Mouse (Mus musculus) adrenal gland, postnatal 4 days (tissue): ENCODE measurements around the gene Cpt1b. TPM values are rescaled to one million over a fixed set of nuclear protein-coding genes. Genes with fewer than 3 reads are reported as not detected.

Experiments used
- DNase-seq, 2 experiments: peaks; one replicate each; pipeline ENCODE4 v3.0.0; 2021 to 2022; ENCODE audit warnings: low spot score in 2 of 2, mixed read lengths in 2 of 2
- long read RNA-seq, 2 experiments: library from polyadenylated mRNA; stranded (forward); transcript quantifications; one replicate each; pipeline ENCODE4 v2.0.0; 2021
- total RNA-seq, 2 experiments: library from RNA; stranded (reverse); gene quantifications; 2 replicates each; pipeline ENCODE4 v1.2.3; 2021

Gene Cpt1b
- total RNA-seq: 100 to 1,000 TPM in 1 of 2 experiments, 10 to 100 TPM in 1; 95.7 to 128 TPM
- long read RNA-seq, experiment 1, transcript Cpt1b-201 (19 exons, 2,895 nt): major isoform, 49 of 70 reads
- long read RNA-seq, experiment 1, partial matches to known transcripts: 15 of 70 reads
- long read RNA-seq, experiment 1, other reads (novel, unspliced or antisense): 6 of 70 reads
- long read RNA-seq, experiment 2, transcript Cpt1b-201 (19 exons, 2,895 nt): major isoform, 73 of 97 reads
- long read RNA-seq, experiment 2, partial matches to known transcripts: 14 of 97 reads
- long read RNA-seq, experiment 2, other reads (novel, unspliced or antisense): 10 of 97 reads

DNA sequence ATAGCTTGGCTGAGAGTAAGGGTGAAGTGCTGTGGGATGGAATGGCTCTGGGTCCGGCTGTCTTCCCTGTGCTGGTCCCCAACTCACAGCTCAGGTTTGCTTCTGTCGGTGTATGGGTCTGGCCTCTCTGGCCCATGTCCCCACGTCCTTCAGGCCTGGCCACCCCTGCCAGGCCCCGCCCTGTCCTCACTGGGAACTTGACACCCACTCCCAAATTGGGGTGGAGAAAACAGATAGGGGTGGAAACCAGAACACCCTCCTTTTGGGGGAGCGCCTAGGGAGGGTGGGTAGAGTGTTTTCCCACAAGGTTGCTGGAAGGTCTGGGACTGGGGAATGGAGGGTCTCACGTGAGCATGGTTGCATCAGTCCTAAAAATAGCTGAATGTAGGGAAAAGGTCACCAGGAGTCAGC, at the start of gene Cpt1b:
TSS of gene Cpt1b (minus strand) at position 153 of the 411 bp plus-strand sequence.
- DNase-seq: no peak

DNA sequence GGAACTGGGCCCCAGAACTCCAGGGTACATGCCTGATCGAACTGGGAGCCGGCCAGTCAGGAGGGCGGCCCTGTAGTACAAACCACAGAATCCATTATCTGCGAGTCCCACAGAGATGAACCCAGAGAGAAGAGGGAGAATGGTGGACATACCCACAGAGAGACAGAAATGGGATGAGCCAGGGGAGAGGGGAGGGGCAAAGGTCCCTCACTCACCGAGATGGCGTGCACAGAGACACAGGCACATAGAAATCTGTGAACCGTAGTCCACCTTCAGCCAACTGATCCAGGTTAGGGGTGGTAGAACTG, 49.6 kb upstream of the Cpt1b start:
- no peak for DNase-seq

DNA sequence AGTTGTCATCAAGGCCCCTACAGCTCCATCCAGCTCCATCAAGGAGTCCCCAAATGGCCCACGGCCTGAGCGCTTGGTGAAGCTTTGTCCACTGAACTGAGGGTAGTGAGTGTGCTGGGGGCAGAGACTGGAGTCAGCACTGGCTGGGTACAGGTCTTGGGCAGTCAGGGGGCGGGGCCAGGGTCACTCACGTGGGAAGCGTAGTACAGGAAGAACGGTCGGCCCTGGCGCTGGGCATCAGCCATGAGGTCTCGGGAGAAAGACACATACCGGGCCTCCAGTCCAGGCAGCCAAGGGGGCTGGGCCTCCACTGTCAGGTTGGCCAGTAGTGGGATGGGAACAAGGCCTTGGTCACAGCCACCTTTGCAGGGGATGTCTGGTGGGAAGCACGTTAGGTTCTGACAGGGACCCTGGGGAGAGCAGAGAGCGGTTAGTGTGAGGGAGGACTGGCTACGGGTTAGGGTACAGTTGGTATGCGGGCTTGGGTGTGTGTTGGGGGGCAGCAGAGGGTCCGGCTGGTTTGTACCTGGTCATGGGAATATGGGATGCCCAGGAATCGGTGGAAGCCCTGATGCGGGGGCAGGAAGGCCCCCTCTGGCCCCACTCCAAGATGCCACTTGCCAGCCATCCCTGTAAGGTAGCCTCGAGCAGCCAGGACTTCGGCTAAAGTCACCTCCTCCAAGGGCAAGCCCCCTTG, 49.1 kb upstream of the Cpt1b start:
- no peak for DNase-seq

DNA sequence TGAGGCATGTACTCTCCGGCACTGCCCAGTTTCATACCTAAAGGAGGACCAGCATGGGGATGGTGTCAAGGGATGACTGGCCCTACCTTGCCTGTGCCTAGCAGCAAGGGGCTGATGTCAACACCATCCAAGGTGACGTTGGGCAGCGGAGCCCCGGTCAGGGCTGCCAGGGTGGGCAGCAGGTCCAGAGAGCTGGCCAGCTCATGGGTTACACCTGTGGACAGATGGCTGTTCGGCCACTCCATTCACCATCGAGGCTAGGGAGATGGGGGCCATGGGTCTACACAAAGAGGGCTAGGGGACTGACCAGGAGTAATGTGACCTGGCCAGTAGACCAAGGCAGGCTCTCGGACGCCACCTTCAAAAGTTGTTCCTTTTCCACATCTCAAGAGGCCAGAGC, 48.3 kb upstream of the Cpt1b start:
- no peak for DNase-seq

DNA sequence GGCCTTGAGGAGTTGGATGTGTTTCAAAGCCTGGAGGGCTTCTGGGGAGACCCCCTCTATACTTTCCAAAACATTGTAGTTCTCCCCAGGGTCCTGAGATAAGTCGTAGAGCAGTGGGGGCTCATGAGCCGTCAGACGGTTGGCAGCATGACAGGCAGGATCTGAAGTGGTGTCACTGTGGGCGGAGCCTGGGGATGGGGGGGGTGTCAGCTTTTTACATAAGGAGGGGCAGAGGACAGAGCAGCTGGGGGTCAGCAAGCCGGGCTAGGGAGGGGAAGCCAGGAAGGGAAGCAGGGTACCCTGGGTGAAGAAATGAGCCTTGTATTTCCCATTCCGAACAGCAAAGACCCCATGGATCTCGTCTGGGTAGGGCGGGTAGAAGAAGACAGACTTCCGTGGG, 47.7 kb upstream of the Cpt1b start:
- DNase-seq: no peak

DNA sequence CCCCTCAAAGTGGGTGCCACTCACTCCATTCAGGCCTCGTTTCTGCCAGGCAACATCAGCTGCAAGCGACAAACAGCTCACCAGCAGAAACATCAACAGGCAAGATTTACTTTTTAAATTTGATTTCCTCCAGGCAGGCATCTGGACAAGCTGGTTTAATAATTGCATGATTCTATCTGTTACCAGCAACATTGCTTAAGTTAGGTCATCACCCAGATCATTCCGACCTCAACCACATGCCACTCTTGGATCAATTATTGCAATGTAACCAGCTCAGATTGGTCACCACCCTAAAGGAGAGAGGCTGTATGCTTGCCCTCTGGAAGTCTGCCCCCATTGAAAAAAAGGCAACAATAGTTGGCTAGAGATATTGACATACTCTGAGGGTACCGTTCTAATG, 45.8 kb upstream of the Cpt1b start:
- DNase-seq: no peak

DNA sequence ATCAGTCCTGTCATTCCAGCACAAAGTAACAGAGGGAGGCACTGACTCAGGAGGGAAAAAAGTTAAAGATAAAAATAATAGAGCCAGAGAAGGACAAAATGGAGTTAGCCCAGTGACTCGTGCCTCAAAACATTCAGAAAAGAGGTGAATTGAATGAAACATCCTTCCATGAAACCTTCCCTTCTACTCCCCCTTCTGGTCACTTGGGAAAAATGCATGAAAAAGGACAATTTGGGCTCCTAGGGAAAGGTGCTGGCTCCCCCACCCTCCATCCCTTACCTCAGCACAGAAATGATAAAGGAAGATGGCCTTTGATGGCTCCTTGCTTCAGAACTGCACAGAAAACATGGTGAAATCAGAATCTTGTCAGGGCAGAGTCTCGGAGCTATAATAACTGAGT, 42.9 kb upstream of the Cpt1b start:
- DNase-seq: no peak

DNA sequence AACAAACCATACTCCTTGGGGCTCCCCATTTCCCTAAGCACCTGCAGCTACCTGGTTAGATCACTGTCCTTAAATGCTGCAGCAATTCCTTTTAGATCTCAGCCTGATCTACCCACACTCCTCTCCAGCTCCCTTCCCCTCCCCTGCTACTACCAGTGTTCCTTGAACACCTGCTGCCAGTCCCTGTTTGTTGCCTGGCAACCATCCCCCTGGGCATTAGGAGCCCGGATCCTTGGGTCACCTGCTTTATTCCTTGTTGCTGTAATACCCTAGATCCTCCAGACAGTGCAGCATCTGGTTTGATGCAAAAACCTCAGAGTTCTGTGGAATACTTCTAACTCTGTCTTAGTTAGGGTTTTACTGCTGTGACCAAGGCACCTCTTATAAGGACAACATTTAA, 39.4 kb upstream of the Cpt1b start:
- DNase-seq: no peak

DNA sequence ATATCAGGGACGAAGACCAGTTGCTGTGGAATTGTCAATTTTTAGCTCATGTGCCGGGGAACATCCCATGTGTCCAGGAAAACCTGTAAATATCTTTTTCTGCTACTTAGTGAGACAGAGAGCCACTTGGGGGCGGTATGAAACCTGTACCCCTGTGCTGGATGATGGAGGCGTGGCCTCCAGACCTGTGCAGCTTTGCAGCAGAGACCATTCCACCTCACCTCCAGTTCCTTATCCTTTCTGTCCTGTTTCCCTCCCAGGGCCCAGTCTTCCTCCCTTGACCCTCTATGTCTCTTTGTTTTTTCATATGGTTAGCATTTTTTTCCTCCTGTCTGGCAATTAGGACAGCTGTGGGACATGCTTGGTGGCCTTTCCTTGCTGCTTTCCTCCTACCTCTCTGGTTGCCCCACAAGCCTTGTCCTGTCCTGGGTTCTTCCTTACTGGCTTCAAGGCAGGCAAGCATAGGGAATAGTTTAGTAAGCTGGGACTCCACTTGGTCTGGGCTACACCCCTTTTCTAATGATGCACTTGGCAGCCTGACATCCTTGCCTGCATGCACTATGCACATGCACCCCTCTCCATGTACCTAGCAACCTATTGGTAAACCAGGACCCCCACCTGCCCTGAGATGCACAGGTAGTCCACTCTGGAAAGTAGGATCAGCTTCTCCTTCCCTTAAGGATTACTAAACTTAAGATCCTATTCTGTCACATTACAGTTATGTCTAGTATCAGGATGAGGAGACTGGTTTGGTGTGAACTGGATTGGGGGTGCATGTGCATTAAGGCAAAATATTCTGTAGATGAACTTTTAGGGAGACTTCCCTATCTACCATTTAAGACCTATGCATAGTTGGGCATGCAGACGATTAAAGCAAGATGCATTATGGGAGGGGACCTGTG, 37.9 kb upstream of the Cpt1b start:
- DNase-seq: no peak

DNA sequence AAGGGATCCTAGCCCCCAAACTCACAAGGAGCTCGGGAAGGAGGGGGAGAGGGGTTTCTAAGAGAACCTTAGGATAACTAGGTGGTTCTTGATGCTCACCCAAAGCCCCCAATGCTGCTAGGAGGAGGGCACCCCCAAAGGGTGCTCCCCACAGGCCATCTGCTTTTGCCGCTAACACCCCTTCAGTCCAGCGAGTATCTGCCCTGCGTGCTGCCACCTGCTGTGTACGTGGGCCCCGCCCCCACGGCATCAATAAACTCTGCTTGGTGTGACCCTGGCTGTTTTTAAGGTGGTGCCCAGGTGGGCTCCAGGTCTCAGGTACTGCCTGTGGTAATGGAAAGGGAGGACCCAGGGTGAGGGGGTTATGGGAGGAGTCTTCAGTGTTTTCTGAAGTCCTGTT, 36.5 kb upstream of the Cpt1b start:
- DNase-seq: no peak

DNA sequence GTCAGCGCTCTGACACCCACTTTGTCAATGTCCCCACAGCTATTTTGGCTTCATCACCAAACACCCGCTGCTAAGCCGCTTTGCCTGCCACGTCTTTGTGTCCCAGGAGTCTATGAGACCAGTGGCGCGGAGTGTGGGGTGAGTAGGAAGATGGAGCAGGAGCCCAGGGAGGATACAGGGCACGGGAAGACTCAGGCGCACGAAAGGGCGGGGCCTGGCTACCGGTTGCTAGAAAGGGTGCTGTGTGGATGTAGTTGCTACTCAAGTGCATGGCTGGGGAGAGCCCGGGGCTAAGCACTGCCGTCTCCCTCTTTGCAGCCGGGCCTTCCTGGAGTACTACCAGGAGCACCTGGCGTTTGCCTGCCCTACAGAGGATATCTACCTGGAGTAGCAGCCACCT, 35.7 kb upstream of the Cpt1b start:
- no peak for DNase-seq

DNA sequence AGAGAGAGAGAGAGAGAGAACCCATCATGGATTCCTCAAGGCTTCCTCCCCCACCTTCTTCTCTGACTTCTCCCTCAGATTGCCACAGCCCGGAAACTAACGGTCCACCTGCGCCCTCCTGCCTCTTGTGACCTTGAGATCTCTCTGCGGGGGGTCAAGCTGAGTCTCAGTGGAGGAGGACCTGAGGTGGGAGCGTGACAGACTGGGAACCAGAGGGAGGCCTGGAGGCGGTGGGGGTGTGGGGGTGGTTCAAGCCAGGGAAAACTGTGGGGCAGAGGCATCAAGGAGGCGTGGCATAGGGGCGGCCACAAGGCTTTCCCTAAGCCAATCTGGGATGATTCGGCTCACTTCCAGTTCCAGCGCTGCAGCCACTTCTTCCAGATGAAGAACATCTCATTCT, 34.6 kb upstream of the Cpt1b start:
- no peak for DNase-seq

DNA sequence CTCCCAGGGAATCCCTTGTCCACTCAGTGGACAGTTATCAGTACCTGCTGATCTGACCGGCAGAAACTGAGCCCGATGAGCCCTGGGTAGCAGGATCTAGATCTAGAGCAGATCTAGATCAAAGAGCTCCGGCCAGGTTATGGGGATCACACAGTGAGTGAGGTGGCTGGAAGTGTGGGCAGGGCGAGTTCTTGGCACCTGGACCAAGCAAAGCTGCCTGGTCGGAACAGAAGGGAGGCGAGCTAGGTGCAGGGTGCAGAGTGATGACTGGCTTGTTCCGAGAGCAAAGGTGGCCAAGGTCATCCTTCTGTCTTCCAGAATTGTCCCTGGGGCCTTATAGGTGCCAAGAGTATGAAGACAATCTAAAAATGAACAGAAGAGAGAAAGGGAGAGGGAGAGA, 34.2 kb upstream of the Cpt1b start:
- no peak for DNase-seq

DNA sequence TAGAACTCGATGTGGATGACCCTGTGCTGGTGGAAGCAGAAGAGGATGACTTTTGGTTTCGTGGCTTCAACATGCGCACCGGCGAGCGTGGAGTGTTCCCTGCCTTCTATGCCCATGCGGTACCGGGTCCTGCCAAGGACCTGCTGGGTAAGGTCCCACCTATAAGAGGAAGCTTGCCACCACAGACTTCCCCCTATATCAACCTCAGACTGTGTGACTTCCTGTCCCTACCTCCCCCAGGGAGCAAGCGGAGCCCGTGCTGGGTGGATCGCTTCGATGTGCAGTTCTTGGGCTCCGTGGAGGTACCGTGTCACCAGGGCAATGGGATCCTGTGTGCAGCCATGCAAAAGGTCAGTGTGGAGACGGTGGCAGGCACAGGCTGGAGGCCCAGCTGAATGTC, 33.3 kb upstream of the Cpt1b start:
- no peak for DNase-seq

DNA sequence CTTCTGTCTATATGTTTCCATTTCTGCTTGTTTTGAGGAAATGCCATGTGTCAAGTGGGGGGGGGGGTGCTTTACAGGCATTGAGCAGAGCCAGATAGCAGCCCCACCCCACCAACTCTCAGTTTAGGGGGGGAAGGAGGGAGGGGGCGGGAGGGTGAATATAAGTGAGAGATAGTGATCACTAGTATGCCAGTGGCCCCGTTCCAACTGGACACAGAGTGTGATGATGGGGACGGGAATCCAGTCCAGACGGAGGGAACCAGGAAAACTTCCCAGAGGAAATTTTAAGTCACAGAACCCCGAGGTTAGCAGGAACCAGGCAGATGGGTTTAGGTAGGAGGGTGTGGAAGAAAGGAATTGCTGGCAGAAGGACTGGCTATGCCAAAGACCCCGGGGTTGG, 30.0 kb upstream of the Cpt1b start:
- no peak for DNase-seq

DNA sequence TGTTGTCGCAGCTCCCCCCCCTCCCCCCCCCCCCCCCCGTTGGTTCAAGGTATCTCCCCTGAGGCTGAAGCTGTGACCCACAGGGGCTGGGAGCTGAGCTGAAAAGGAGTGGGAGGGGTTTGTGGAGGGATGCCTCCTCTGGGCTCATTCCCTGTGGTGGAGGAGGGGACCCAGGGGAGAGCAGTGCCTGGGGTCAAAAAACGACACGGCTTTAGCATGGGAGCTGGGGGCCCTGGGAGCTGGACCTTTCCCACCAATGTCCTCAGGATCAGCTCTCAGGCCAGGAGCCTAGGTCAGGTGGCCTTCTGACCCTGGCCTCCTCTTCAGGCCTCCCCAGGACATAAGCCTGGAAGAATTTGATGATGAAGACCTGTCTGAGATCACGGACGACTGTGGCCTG, 29.2 kb upstream of the Cpt1b start:
- DNase-seq: no peak

DNA sequence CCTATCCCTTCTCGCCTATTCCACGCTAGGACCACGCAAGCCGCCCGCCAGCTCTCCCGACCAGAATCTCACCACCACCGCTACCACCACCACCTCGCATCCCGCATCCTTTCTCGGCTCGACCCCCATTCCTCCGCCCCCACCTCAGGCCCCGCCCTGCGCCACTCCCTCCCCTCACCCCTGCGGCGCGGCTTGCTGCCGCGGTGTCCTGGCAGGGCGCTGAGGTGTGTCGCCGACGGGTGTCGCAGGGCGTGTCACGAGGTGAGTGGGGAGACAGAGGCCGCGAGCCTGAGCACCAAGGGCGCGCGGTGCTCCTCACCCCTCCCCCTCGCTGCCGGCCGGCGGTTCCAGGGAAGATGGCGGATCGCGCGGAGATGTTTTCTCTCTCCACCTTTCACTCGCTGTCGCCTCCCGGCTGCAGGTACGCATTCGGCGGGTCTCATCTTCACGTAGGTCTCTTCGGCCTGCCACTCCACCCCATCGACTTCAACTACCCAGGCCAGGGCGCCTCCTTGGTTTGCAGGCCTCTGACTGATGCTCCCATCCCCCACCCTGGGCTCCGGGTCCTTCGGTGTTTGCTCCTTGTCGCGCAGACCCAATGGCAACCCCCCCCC, 28.3 kb upstream of the Cpt1b start, which contains the start of gene Mapk8ip2:
TSS of gene Mapk8ip2 (plus strand) at position 49 of the 614 bp plus-strand sequence.
- DNase-seq: no peak

DNA sequence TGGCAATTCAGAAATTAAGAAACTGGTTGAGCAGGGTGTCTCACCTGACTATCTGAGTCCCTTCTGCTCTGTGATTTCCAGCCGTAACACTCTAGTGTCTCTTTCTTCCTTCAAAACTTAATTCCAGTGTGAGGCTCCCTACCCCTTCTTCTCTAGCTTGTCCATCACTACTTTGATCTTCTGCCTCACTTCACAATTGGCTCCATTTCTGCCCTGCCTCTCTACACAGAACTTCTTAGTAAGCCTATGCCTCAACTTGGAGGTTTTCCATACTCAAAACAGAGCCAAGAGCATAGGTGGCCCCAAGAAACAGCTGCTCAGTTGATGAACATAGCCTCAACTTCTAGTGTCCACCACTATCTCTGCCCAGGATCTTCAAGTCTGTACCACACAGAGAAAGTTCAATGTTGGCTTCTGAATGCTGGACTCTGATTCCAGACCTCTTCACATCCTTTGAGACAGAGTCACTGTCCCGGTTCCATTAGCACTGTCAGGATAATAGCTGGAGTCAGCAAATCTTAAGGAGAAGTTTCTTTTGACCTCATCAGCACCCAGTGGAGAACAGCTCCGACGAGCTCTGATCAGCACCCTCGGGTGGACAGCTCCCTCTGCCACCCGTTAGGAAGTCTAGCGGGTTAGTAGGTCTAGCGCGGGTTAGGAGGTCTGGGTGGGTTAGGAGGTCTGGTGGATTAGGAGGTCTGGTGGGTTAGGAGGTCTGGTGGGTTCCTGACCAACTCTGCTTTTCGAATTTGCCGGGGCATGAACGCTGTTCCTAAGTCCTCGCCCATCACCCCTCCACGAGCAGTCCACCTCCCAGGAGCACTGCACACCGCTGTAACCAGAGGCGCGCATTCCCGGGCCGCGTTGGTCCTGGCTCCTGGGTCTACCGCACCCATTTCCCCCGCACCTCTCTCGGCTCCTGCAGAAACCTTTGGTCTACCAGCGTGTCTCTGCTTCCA, 27.5 kb upstream of the Cpt1b start:
- DNase-seq: peak in 1 of 2 experiments; percentile 41

DNA sequence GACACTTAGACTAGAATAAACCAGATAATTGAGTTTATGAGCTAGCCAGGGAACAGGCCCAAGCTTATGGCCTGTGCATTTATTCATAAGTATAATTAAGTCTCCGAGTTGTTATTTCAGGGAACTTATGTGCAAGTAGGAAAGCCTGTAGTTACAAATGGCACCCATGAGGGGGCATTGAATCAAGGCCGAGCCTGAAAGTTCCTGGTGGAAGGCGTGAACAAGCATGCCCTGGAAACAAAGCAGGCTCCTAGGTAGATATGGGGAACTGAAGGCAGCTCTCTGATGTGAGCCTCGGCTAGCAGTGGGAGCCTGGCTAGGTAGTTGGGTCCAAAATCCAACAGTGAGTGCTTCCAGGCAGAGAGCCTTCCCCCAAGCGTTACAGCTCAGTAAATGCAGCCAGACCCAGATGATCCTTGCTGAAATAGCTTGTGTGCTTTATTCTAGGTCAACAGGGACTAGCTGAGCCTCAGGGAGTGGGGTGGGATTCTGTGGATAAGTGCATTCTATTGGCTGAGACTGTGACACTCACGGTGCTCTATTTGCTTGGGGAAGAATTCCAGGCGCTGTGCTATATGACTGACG, 16.9 kb upstream of the Cpt1b start:
- no peak for DNase-seq

DNA sequence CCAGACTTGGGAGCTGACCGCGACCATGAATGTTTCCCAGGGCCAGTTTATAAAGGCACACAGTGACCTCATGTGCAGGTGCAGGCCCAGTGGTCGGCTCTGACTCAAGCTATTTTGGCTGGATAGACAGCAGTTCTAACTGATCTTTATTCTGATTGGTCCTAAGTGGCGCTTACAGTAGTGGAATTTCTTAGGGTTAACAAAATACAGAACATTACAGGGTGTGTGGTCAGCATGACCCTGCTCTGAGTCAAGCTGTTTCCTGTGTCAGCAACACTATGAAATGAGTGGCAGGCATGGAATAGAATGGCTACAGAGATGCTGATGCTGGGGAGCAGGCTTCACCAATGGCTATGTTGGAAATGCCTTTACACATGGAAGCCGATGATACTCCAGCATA, 10.2 kb upstream of the Cpt1b start:
- no peak for DNase-seq
